Mouse (Mus musculus) megakaryocyte, embryonic 14.5 days (primary cell): ENCODE measurements at regions not wholly inside any gene's neighbourhood (a gene's known extent, or its start where the extent isn't known, plus 50 kb on each side); places are given as distances from the start of the nearest gene placed in this dataset.

Source experiments
- FLI1 ChIP-seq: IDR thresholded peaks from 2 replicates; pipeline ENCODE4 v1.6.1; 2012; ENCODE audit warnings: low read length, inconsistent platforms, mixed read lengths
- GATA1 ChIP-seq: IDR thresholded peaks from 3 replicates; pipeline ENCODE4 v1.6.1; 2012; ENCODE audit warnings: mixed read lengths, low read length, inconsistent platforms, borderline replicate concordance

DNA sequence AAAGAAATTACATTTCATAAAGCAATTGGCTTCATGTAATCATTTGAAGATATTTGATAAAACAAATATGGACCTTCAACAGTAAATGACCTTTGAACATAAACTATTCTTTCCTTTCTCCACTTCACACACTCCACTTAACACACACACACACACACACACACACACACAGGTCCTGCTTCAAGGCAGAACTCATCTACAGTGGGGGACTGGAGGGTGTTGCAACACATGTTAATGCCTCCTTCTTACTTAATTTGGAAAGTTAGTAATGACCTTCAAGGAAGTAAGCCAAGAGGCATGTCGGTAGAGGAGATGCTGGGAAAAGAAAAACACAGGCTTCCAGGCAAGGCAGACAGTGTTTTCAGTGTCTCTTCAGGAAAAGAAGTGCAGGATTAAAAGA, 302.8 kb upstream of the G2e3 start:
- TF ChIP-seq GATA1 (no peak), FLI1 (no peak)
